Mouse (Mus musculus) cerebellum, postnatal 14 days (tissue): ENCODE data around the gene Plxna2.

Source experiments
- DNase-seq, 2 experiments: peaks; one replicate each; pipeline ENCODE4 v3.0.0; 2021; ENCODE audit warnings: mixed read lengths in 2 of 2

The Plxna2 gene

DNA sequence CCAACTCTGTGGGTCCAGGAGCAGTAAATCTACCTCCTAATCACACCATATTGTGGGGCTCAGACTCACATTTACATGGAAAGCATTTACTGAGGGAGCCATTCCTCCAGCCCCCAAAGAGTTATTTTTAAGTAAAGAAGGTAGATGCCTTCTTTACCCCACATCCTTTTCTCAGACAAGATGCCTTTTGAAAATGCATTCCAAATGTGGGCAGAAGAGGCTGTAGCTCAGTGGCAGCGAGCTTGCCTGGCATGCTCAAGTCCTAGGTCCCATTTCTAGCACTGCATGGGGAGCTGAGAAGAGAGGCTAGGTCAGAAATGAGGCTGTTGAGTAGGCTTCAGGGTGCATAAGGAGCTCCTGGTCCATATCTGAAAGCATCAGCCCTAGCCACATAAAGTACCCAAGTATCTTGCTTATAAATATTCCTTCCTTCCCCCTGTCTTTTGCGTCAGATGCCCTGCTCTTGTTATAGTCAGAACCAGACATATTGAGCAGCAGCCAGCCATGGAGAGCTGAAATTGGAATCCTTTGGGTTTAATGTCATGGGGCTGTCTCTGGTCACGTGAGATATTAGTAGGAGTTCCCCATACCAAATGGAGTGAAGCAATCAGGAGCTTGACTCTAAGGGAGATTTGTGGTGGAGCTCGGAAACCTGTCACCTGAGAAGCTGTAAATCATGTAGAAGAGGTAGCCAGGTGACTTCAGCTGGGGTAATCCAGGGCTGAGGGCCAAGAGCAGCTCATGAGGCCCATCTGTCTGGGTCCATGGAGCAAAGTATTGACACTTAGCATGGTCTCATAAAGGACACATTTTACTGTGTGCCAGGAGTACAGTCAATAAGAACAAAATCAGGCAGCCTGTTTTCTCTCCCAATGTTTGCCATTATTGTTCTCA lies 96.4 kb downstream of the Plxna2 start:
- peak; percentile 45 to 61 for DNase-seq

DNA sequence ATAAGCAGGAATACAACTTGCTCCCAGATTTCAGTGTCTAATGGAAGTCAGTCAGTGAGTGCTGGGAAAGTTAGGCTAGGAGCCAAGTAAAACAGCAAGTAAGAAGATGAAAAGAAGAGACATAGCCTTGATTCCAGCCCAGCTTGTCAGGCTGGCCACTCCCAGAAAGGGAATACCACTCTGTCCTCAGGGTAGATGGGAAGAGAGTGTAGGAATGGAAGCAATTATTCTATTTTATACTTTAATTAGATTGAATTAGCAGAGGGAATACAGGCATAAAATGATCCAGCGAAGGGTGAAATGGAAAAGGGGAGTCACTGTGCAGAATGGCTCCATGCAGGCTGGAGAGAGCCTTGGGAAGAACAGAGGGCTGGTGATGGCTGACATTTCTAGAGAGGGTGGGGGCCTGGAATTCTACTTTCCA lies 99.4 kb downstream of the Plxna2 start:
- DNase-seq = no peak

DNA sequence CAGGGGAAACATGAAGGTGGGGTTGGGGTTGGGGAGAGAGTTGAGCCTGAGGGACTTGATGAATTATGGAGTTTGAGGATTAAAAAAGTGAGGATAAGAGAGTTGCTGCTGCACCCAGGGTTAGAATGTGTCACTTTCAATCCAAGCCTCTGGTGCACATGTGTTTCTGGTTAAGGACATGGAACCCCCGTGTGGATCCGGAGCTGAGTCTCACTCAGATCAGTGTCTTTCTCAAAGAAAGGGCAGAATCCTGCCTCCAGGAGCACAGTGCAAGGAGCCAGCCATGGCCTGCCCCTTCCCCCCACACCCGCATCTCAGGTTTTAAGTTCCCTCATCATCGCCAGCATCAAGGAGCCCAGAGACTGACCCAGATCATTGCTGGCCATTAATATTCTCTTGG lies 102.4 kb downstream of the Plxna2 start:
- no peak for DNase-seq

GRCm38 (mm10) chr1:194721260-194721659 lies 103.2 kb downstream of the Plxna2 start:
- no peak for DNase-seq

GRCm38 (mm10) chr1:194722329-194722728 lies 104.3 kb downstream of the Plxna2 start:
- peak; percentile 76 to 79 for DNase-seq

DNA sequence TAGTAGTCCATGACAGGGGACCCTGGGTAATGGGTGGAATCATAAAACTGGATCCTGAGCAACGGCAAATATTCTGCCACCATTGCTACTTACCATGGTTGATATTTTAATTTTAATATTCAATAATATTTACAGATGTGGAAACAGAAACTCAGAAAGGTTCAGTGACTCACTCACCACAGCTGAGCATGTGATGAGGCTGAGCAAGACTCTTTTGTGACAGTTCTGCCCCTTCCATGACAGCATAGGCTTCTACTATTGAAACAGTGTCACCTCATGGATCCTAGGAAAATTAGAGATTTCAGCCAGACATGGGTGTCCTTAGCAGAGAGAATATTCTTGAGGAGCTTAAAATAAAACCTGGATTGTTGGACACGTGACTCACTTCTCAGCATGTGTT lies 116.8 kb downstream of the Plxna2 start:
- DNase-seq = no peak

DNA sequence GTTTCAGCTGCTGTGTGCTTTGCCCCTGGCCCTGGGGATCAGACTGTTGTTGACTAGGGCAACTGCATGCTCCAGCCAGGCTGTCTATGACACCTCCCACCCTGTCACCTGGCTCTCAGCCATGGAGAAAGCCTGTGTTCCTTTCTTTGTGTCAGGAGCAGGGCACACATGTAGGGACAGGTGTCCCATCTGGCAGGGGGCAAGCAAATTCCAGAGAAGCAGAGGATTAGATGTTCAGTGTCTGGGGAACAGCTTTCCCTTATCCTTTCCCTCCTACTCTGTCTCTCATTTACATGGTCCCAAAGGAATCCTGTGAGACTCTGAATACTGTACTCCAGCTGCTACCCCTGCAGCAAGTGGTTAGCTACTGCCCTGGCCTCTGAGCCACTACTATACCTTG lies 121.9 kb downstream of the Plxna2 start:
- DNase-seq = peak; percentile 35 to 38

- DNase-seq = no peak
Observed at GRCm38 (mm10) chr1:194742901-194743422, 124.9 kb downstream of the Plxna2 start.

- no peak for DNase-seq
Observed at GRCm38 (mm10) chr1:194745177-194745934, 127.3 kb downstream of the Plxna2 start.

- DNase-seq = peak; percentile 72 to 75
Observed at GRCm38 (mm10) chr1:194746332-194747249, 128.6 kb downstream of the Plxna2 start.

DNA sequence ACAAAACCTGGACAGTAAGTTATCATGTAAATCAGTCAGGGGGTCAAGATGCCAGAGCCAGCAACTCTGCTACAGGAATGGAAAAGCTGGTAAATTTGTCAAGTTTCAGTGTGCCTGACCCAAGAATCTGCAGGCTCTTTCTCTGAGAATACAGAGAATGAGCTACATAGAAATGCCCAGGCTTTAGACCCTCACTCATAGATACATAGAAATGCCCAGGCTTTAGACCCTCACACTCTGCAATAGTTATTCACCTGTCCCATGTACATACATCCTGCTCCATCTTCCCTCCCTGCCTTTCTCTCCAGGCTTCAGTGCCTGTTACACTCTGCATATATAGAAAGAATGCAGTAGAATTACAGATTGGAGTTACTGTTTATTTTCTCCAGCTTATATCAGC lies 129.2 kb downstream of the Plxna2 start:
- DNase-seq = no peak

DNA sequence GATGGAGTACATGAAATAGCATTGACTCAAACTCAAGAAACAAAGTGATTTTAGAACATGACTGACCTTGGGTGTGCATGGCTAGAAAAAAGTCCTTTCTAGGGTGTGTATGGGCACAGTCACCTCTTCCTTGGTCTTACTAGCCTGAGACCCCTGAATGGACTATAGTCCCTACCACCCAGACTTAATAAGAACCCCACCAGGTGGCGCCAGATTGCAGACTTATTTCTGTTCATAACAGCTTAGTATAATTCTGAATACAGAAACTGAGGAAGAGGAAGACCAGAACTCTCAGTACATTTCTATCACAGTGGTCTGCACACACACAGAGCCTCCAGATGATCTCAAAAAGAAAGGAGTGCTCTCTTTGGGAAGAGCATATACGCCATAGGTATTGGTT lies 135.2 kb downstream of the Plxna2 start:
- peak; percentile 75 to 82 for DNase-seq

DNA sequence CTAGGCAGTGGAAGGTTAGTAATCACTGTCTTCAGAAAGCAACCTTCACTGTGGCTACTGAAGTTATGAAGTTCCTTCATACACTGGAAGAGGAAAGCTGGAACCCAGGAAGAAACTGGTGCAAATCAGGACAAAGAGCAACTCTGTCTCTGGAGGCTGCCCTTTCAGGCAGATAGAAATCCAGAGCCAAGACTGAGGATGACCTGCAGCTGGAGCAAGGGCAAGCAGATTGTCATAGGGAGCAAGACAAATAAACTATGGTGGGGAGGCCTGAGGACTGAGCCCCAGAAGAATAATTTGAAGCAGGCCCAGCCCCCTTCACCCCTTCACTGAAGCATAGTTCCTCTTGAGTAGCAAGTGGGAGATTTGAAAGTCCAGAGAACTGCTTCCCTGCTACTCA lies 138.0 kb downstream of the Plxna2 start:
- DNase-seq = no peak

- DNase-seq = no peak
Observed at GRCm38 (mm10) chr1:194756409-194756808, 138.4 kb downstream of the Plxna2 start.

DNA sequence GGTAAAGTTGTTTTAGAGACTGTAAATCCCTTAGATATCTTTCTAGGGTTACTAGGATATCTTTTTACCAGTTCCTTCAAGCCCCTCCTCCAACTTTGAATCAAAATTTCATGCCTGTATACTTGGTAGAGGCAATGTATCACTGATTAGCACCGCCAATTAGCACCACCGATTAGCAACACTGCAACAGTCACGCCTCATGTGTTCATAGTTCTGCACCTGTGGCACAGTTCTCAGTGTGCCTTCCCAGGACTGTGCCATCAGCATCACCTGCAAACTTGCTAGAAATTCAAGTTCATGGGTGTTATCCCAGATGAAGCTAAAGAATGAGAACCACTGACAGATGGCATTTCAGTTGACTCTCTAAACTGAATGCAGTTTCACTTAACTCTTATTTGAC lies 138.8 kb downstream of the Plxna2 start:
- DNase-seq = no peak

- peak; percentile 33 to 43 for DNase-seq
Observed at GRCm38 (mm10) chr1:194761432-194762212, 143.6 kb downstream of the Plxna2 start.

DNA sequence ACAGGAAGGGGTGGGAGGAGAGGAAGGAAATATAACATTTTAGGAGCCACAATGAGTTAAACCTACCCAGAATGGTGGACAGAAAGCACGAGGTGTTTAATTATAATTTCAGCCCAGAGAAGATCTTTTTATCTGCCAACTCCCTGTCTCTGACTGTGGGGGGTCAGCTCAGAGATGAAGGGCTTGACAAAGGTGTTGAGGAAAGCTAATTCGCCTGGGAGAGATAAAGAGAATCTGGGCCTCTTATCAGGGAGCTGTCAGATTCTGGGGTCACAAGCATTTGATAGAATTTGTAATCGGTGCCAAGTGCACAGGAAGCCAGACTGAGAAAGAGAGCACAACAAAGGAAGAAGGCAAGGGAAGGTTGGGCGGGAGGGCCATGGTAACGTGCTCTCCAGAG lies 144.9 kb downstream of the Plxna2 start:
- DNase-seq = no peak

DNA sequence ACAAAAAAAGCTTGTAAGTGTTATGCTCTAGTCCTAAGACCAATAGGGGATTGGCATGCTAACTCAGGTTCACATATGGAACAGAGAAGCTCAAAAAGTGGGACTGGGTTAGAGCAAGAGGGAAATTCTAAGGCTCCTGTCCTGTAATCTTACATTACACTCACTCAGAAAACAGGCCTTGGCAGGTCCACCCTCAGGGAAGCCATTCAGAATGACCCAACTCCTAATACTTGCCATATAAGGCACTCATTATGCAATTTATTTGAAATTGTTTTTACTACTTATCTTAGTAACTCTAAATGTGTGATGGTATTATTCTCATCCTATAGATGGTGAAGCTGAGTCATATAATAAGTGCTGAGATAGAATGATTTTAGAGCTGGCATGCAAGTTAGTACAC lies 146.9 kb downstream of the Plxna2 start:
- DNase-seq = no peak

DNA sequence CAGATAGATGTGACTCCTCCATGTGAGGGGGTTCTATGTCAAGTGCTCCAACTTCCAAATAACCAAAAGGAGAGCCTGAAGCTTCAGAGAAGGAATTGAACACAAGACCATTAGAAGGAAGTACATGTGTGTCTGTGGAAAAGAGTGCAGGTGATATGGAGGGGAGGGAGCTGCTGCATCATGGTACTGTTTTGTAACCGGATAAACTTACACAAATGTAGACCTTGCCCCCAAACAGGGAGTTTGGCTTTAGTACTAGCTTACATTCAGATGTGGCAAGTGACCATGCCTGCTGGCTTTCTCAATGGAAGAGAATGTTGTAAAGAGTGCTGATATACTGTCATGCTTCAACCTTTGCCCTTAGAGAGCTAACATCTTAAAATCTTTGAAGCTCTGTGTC lies 150.8 kb downstream of the Plxna2 start:
- DNase-seq = no peak

DNA sequence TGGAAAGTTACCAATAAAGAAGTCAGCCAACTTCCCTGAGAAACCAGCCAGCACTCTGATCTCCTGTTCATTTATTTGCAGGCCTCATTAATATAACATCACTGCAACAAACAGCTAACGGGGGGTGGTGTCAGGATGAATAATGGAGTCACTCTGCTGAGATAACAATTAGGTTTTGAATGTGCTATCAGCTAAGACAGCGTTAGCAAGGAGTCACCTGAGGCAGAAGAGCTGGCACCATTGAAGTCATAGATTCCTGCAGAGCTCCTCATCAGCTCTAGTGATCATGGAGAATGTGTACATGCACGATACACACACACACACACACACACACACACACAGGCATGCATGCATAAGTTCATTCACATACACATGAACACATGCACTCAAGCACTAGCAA lies 154.0 kb downstream of the Plxna2 start:
- DNase-seq = no peak

DNA sequence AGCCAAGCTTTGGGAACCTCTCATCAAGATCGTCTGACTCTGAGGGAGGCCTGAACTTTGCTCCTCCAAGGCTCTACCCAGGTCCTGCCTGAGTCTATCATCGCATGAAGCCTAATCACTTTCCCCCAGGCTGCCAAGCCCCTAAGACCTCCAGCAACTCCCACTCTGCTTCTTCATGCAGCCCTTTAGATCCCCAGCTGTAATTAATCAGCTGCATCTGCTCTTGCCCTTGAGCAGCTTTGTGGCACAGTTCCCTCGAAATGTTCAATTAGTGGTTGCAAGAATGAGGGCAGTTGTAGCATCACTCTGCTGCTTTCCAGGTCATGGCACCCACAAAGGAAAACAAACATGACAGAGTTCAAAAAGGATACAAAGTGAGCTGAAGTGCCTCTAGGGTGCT lies 155.9 kb downstream of the Plxna2 start:
- no peak for DNase-seq

- DNase-seq = no peak
Observed at GRCm38 (mm10) chr1:194774350-194774749, 156.3 kb downstream of the Plxna2 start.
